Mouse (Mus musculus) kidney, embryonic 14.5 days (tissue): ENCODE results near the gene Arhgap35. TPM values are rescaled to one million over a fixed set of nuclear protein-coding genes. Genes with fewer than 3 reads are reported as not detected.
"Not testable (repeated sequence)": the region's sequence is repeated elsewhere in the genome, so short reads cannot be mapped to it uniquely, and the experiment has no call there.

Experiments
- ATAC-seq: fragments of 200-750 bp; cut with Nextera tagmentation; 2 replicates; pipeline ENCODE4 v1.8.0; 2017; ENCODE audit warnings: moderate number of reproducible peaks, mild to moderate bottlenecking, moderate TSS enrichment, moderate library complexity; ENCODE audit not compliant: low FRiP score, low TSS enrichment
- H3K27ac ChIP-seq: fragments of 300-500 bp; sonication (generic); 2 replicates; pipeline ENCODE4 v1.5.1; 2014; ENCODE audit warnings: low read depth, mild to moderate bottlenecking, low read length, moderate library complexity, mixed read lengths
- H3K27me3 ChIP-seq: fragments of 300-500 bp; sonication (generic); 2 replicates; pipeline ENCODE4 v1.6.1; 2014; ENCODE audit warnings: mild to moderate bottlenecking, low read length; ENCODE audit not compliant: control insufficient read depth, insufficient read depth
- H3K36me3 ChIP-seq: fragments of 300-500 bp; sonication (generic); 2 replicates; pipeline ENCODE4 v1.6.1; 2014; ENCODE audit warnings: low read length, mixed read lengths; ENCODE audit not compliant: control insufficient read depth, insufficient read depth
- H3K4me1 ChIP-seq: fragments of 300-500 bp; sonication (generic); 2 replicates; pipeline ENCODE4 v1.6.1; 2014; ENCODE audit warnings: low read length, mixed read lengths; ENCODE audit not compliant: control insufficient read depth, insufficient read depth
- H3K4me2 ChIP-seq: fragments of 300-500 bp; sonication (generic); replicated peaks from 2 replicates; pipeline ENCODE4 v1.6.1; 2014; ENCODE audit warnings: low read depth, mild to moderate bottlenecking, low read length
- H3K4me3 ChIP-seq: fragments of 300-500 bp; sonication (generic); 2 replicates; pipeline ENCODE4 v1.5.1; 2014; ENCODE audit warnings: mild to moderate bottlenecking, low read length
- H3K9ac ChIP-seq: fragments of 300-500 bp; sonication (generic); 2 replicates; pipeline ENCODE4 v1.6.1; 2014; ENCODE audit warnings: low read depth, mild to moderate bottlenecking, low read length, moderate library complexity
- H3K9me3 ChIP-seq: fragments of 300-500 bp; sonication (generic); 2 replicates; pipeline ENCODE4 v1.6.1; 2016; ENCODE audit warnings: low read length; ENCODE audit not compliant: control insufficient read depth
- WGBS: fragments of 180-500 bp; shearing (Covaris S2); extraction: QIAGEN DNeasy Blood & Tissue Kit; methylation state at CpG from one replicate; pipeline ENCODE4 v1.1.7; 2014; 5-methylcytosine and 5-hydroxymethylcytosine counted together
- polyA plus RNA-seq: library from polyadenylated mRNA; unstranded; fragments of >200 nt; fragmentation: Nextera tagmentation; extraction: Ambion mirVana; gene quantifications from 2 replicates; pipeline ENCODE4 v1.2.1, GENCODE M21; 2014

The Arhgap35 gene
- polyA plus RNA-seq, 1 experiment from 2014 or later, result 26.6 TPM

DNA sequence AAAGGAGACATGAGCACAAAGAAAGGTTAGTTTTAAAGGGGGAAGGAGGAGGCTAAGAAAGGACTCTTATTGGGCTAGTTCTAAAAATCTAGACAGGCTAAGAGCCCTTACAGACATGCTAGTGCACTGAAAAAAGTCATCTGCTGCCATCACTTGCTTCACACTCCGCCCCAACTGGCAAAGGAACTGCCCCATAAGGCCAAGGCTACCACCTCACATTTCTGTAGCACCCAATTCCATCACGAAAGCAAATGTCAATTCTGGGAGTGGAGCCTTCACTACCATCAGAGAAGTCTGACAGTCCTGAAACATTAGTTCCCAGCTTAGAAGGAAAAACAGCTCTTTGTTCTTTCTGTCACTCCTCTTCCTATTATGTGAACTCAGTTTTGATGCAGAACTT lies 4.4 kb downstream of the Arhgap35 start:
- Histone ChIP-seq H3K4me2 (no peak overlapping the region), H3K27me3 (no peaks in the 10 kb centered on the region), H3K4me1 (peaks cover 29% of the 10 kb centered on the region), H3K27ac (no peak overlapping the region), H3K36me3 (no peaks in the 10 kb centered on the region), H3K9me3 (no peaks in the 10 kb centered on the region), H3K4me3 (no peak overlapping the region), H3K9ac (no peak overlapping the region)
- no peak for ATAC-seq
- WGBS, result 76% methylated on average over 2 of the region's 2 CpGs

DNA sequence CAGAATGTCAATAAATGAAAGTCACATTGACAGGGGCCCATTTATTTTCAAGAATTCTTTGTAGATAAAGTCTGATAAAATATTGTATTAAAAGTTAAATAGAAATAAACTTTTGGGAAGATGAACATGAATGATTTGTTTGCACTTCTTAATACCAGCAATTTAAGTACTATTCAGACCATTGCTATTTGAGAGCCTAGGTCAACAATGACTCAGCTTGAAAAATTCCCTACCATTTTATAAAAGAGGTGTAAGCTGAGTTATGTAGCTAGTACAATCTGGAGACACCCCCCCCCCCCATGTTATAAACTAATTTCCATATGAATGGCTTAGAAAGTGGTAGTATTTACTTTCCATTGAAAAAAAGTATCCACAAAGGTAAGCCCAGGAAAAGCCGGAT lies 5.8 kb downstream of the Arhgap35 start:
- no peak overlapping the region for H3K4me3 ChIP-seq
- no peak overlapping the region for H3K27ac ChIP-seq
- H3K4me1 ChIP-seq, result peaks cover 29% of the 10 kb centered on the region
- no peak for ATAC-seq
- WGBS, result 100% methylated on average over 1 of the region's 1 CpGs
- H3K4me2 ChIP-seq, result no peak overlapping the region
- no peaks in the 10 kb centered on the region for H3K9me3 ChIP-seq
- no peak overlapping the region for H3K9ac ChIP-seq
- no peaks in the 10 kb centered on the region for H3K36me3 ChIP-seq
- no peaks in the 10 kb centered on the region for H3K27me3 ChIP-seq

DNA sequence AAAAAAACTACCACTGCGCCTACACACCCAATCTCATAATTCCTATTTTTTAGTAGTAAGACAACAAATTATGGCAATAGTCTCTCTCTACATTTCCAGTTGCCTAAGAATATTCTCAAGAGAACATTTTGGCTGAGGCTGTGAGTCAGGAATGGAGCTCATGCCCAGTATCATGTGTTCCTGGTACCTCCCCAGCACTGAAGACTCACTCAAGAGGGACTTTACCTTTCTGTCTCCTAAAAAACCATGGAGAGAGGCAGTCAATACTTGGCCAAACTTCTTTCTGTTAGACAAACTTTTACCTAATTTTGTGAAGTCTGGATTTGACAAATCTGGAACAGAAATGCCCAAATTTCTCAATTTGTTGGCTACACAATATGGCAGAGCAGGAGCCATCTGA lies 6.7 kb downstream of the Arhgap35 start:
- ATAC-seq, result no peak
- H3K9me3 ChIP-seq, result no peaks in the 10 kb centered on the region

DNA sequence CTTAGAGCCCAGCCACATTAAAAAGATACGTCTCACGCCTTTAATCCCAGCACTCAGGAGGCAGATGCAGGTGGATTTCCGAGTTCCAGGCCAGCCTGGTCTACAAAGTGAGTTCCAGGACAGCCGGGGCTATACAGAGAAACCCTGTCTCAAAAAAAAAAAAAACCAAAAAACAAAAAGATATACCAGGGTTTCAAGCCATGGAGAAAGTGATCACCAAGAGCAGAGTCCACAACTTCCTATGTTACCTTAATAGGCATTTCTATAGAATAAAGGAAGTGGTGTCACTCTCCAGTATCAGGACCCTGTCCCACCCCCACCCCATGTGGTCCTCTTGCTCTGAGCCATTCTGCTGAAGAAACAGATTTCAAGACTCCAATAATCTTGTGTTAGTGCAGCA lies 8.0 kb downstream of the Arhgap35 start:
- H3K27me3 ChIP-seq, H3K9me3 ChIP-seq, H3K4me3 ChIP-seq, H3K4me2 ChIP-seq, ATAC-seq, H3K36me3 ChIP-seq, H3K27ac ChIP-seq, H3K9ac ChIP-seq: not testable (repeated sequence)
- WGBS, result 95% methylated on average over 4 of the region's 4 CpGs
- peaks cover 15% of the 10 kb centered on the region for H3K4me1 ChIP-seq

More for the DNA sequence above, 6.7 kb downstream of the Arhgap35 start:
- Histone ChIP-seq H3K9ac (no peak overlapping the region), H3K36me3 (no peaks in the 10 kb centered on the region), H3K4me2 (no peak overlapping the region), H3K27me3 (no peaks in the 10 kb centered on the region), H3K4me1 (peaks cover 26% of the 10 kb centered on the region), H3K27ac (no peak overlapping the region), H3K4me3 (no peak overlapping the region)
- 100% methylated on average over 1 of the region's 1 CpGs for WGBS

DNA sequence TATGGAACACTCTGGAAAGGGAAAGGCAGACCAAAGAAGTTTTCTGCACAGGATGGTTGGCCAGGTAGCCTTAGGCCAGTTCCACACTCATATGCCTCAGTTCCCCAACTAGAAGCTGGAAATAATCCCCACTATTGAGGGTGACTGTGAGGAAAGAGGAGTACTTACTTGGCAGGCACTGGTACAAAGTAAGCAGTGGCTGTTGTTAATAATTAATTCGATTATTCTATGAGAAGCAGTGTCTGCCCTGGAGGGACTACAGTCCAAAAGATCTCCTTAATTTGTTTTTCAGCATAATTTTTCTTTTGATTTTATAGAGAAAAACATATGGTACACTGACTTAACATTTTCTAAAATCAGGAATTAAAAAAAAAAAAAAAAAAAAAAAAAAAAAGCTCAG lies 10.7 kb downstream of the Arhgap35 start:
- Histone ChIP-seq H3K27me3 (no peaks in the 10 kb centered on the region), H3K9me3 (no peaks in the 10 kb centered on the region), H3K27ac (no peak overlapping the region), H3K36me3 (no peaks in the 10 kb centered on the region), H3K4me2 (no peak overlapping the region), H3K4me1 (peaks cover 5% of the 10 kb centered on the region; the same call in 1 of the 2 replicates), H3K4me3 (no peak overlapping the region), H3K9ac (no peak overlapping the region)
- ATAC-seq, result no peak
- WGBS, result 97% methylated on average over 1 of the region's 1 CpGs

DNA sequence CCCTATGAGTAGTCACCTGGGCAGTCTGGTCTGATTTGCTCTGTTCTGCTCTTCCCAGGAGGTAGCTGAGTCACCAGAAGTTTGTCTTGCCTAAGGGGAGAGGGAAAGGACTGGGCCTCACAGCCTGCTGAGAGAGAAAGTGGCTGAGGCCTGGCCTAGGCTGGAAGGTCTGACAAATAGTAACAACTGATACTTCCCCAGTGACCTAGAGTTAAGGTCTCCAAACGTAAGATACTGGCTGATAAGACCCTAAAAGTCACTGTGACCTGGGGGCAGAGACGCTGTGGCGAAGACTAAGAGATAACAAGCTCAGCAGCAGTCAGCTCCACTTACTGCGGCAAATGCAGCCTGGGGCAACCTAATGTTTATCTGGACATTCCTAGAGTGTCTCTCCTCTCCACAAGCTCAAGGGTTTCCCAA lies 13.1 kb downstream of the Arhgap35 start:
- WGBS, result 54% methylated on average over 4 of the region's 4 CpGs
- H3K36me3 ChIP-seq, result no peaks in the 10 kb centered on the region
- H3K9ac ChIP-seq, result no peak overlapping the region
- peaks cover 5% of the 10 kb centered on the region; the same call in 1 of the 2 replicates for H3K4me1 ChIP-seq
- ATAC-seq, result no peak
- H3K9me3 ChIP-seq, result no peaks in the 10 kb centered on the region
- H3K27ac ChIP-seq, result no peak overlapping the region
- no peaks in the 10 kb centered on the region for H3K27me3 ChIP-seq
- no peak overlapping the region for H3K4me2 ChIP-seq
- no peak overlapping the region for H3K4me3 ChIP-seq

DNA sequence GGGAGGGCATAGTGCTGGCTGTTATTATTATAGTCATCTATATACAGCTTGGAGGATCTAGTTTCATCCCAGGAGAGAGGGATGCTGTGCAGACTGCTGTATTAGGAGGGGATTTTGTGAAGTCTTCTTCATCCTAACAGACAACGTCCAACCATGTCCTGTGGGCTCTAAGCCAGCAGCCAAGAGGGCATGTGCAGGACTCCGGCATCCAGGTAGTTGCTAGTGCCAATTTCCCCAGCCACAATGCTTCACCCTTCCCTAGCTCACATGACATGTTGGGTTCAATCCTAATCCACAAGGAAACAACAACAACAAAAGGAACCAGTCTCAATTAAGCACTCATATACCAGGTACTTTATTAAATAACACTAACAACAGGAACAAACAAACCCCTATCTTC lies 15.8 kb downstream of the Arhgap35 start:
- peaks cover 5% of the 10 kb centered on the region; the same call in 1 of the 2 replicates for H3K4me1 ChIP-seq
- WGBS, result 90% methylated on average over 2 of the region's 2 CpGs
- H3K27ac ChIP-seq, result no peak overlapping the region
- no peaks in the 10 kb centered on the region for H3K27me3 ChIP-seq
- no peak overlapping the region for H3K4me3 ChIP-seq
- H3K36me3 ChIP-seq, result no peaks in the 10 kb centered on the region; the same call in 1 of the 2 replicates
- ATAC-seq, result no peak
- no peaks in the 10 kb centered on the region for H3K9me3 ChIP-seq
- no peak overlapping the region for H3K4me2 ChIP-seq
- H3K9ac ChIP-seq, result no peak overlapping the region

DNA sequence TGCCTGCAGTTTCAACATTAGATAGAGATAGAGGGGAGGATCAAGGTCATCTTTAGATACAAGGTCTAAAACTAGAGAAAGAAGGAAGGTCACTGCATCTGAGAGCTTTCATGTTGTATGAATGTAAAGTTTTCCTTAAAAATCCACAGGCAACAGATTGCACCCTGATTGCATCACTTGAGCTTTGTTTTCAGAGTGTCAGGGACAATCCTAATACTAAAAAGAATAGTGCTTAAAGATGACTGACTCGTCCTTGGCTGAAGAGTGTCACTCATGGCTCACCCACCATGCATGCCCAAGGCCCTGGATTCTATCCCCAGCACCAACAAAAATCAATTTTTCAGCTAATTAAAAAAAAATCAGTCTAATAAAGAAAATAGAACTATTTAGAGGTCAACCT lies 23.5 kb downstream of the Arhgap35 start:
- Histone ChIP-seq H3K4me3 (no peak overlapping the region), H3K4me2 (no peak overlapping the region), H3K9me3 (no peaks in the 10 kb centered on the region), H3K36me3 (peaks cover 3% of the 10 kb centered on the region; the same call in 1 of the 2 replicates), H3K4me1 (no peaks in the 10 kb centered on the region), H3K27me3 (no peaks in the 10 kb centered on the region), H3K9ac (no peak overlapping the region), H3K27ac (no peak overlapping the region)
- WGBS, result 74% methylated on average over 1 of the region's 1 CpGs
- no peak for ATAC-seq

DNA sequence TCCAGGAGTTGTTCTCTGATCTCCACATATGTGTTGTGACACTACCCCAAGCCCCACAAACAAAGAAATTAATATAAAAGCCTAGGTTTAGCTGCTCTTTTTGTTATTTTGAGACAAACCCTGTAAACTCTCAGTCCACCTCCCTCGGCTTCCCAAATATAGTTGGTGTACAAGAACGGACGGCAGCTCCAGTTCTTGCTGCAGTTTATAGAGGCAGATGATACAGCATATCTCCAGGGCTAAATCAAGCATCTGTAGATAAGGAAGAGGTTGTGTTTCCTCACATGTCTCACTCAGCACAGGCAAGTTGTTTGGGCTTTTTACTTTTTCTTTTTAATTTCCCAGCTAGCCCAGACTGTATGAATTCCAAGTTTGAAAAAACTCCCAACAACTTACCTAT lies 27.1 kb downstream of the Arhgap35 start:
- no peak overlapping the region for H3K4me3 ChIP-seq
- no peaks in the 10 kb centered on the region; the same call in 1 of the 2 replicates for H3K36me3 ChIP-seq
- no peaks in the 10 kb centered on the region for H3K9me3 ChIP-seq
- no peak overlapping the region for H3K9ac ChIP-seq
- WGBS, result 94% methylated on average over 3 of the region's 3 CpGs
- no peak overlapping the region for H3K27ac ChIP-seq
- no peak overlapping the region for H3K4me2 ChIP-seq
- H3K27me3 ChIP-seq, result no peaks in the 10 kb centered on the region
- peaks cover 11% of the 10 kb centered on the region for H3K4me1 ChIP-seq
- ATAC-seq, result no peak
